Mouse (Mus musculus) stomach, embryonic 14.5 days (tissue): ENCODE data around the gene Upp2. TPM values are rescaled to one million over a fixed set of nuclear protein-coding genes. Genes with fewer than 3 reads are reported as not detected.

Source experiments
- ATAC-seq: fragments of 200-750 bp; cut with Nextera tagmentation; 2 replicates; pipeline ENCODE4 v1.8.0; 2017; ENCODE audit warnings: low read depth, moderate TSS enrichment; ENCODE audit not compliant: insufficient number of reproducible peaks, insufficient read depth, low FRiP score
- H3K27ac ChIP-seq: fragments of 300-500 bp; sonication (generic); 2 replicates; pipeline ENCODE4 v1.5.1; 2014; ENCODE audit warnings: mild to moderate bottlenecking, low read length, moderate library complexity, mixed read lengths
- H3K27me3 ChIP-seq: fragments of 300-500 bp; sonication (generic); 2 replicates; pipeline ENCODE4 v1.6.1; 2014; ENCODE audit warnings: low read length, control low read depth, mixed read lengths; ENCODE audit not compliant: control insufficient read depth, insufficient read depth
- H3K36me3 ChIP-seq: fragments of 300-500 bp; sonication (generic); 2 replicates; pipeline ENCODE4 v1.6.1; 2014; ENCODE audit warnings: mild to moderate bottlenecking, control low read depth, low read length, moderate library complexity, mixed read lengths; ENCODE audit not compliant: control insufficient read depth, insufficient read depth
- H3K4me1 ChIP-seq: fragments of 300-500 bp; sonication (generic); 2 replicates; pipeline ENCODE4 v1.6.1; 2014; ENCODE audit warnings: low read length, control low read depth, mixed read lengths; ENCODE audit not compliant: control insufficient read depth, insufficient read depth
- H3K4me2 ChIP-seq: fragments of 300-500 bp; sonication (generic); replicated peaks from 2 replicates; pipeline ENCODE4 v1.6.1; 2014; ENCODE audit warnings: low read depth, low read length, control low read depth
- H3K4me3 ChIP-seq: fragments of 300-500 bp; sonication (generic); 2 replicates; pipeline ENCODE4 v1.5.1; 2014; ENCODE audit warnings: low read depth, low read length, control low read depth
- H3K9ac ChIP-seq: fragments of 300-500 bp; sonication (generic); replicated peaks from 2 replicates; pipeline ENCODE4 v1.6.1; 2014; ENCODE audit warnings: low read depth, mild to moderate bottlenecking, control low read depth, low read length, moderate library complexity, mixed read lengths
- H3K9me3 ChIP-seq: fragments of 300-500 bp; sonication (generic); 2 replicates; pipeline ENCODE4 v1.6.1; 2016; ENCODE audit warnings: low read depth, low read length, control low read depth; ENCODE audit not compliant: control insufficient read depth
- WGBS: fragments of 180-500 bp; shearing (Covaris S2); extraction: QIAGEN DNeasy Blood & Tissue Kit; methylation state at CpG from one replicate; pipeline ENCODE4 v1.1.7; 2014; 5-methylcytosine and 5-hydroxymethylcytosine counted together
- polyA plus RNA-seq: library from polyadenylated mRNA; unstranded; fragments of >200 nt; fragmentation: Nextera tagmentation; extraction: Ambion mirVana; gene quantifications from 2 replicates; pipeline ENCODE4 v1.2.1, GENCODE M21; 2014

Gene Upp2
- polyA plus RNA-seq, 1 experiment from 2014 or later: 9.2 TPM

GRCm38 (mm10) chr2:58603379-58603778 is 36.3 kb downstream of the Upp2 start:
- H3K4me1 ChIP-seq: no peaks in the 10 kb centered on the region
- no peak overlapping the region for H3K9ac ChIP-seq
- 90% methylated on average over 3 of the region's 3 CpGs for WGBS
- H3K27me3 ChIP-seq: no peaks in the 10 kb centered on the region
- H3K27ac ChIP-seq: no peak overlapping the region
- ATAC-seq: no peak
- no peak overlapping the region for H3K4me3 ChIP-seq
- H3K4me2 ChIP-seq: no peak overlapping the region
- no peaks in the 10 kb centered on the region for H3K36me3 ChIP-seq
- no peaks in the 10 kb centered on the region for H3K9me3 ChIP-seq

- H3K9ac ChIP-seq: no peak overlapping the region
- H3K27ac ChIP-seq: no peak overlapping the region
- H3K9me3 ChIP-seq: no peaks in the 10 kb centered on the region
- no peaks in the 10 kb centered on the region for H3K27me3 ChIP-seq
- no peak for ATAC-seq
- WGBS: 97% methylated on average over 3 of the region's 3 CpGs
- H3K4me2 ChIP-seq: no peak overlapping the region
- H3K36me3 ChIP-seq: no peaks in the 10 kb centered on the region
- H3K4me3 ChIP-seq: no peak overlapping the region
- no peaks in the 10 kb centered on the region for H3K4me1 ChIP-seq
These were observed 37.7 kb downstream of the Upp2 start for GRCm38 (mm10) chr2:58604791-58605190.

GRCm38 (mm10) chr2:58613720-58614119 is 46.6 kb downstream of the Upp2 start:
- H3K27me3 ChIP-seq: no peaks in the 10 kb centered on the region
- no peaks in the 10 kb centered on the region for H3K9me3 ChIP-seq
- no peak overlapping the region for H3K4me3 ChIP-seq
- no peak overlapping the region for H3K9ac ChIP-seq
- 74% methylated on average over 3 of the region's 3 CpGs for WGBS
- no peaks in the 10 kb centered on the region for H3K36me3 ChIP-seq
- no peak overlapping the region for H3K4me2 ChIP-seq
- no peak overlapping the region for H3K27ac ChIP-seq
- ATAC-seq: no peak
- no peaks in the 10 kb centered on the region for H3K4me1 ChIP-seq

- H3K36me3 ChIP-seq: no peaks in the 10 kb centered on the region
- H3K9ac ChIP-seq: no peak overlapping the region
- H3K9me3 ChIP-seq: no peaks in the 10 kb centered on the region
- H3K27me3 ChIP-seq: no peaks in the 10 kb centered on the region
- no peak overlapping the region for H3K27ac ChIP-seq
- H3K4me2 ChIP-seq: no peak overlapping the region
- no peak overlapping the region for H3K4me3 ChIP-seq
- no peak for ATAC-seq
- H3K4me1 ChIP-seq: no peaks in the 10 kb centered on the region
- WGBS: 96% methylated on average over 8 of the region's 8 CpGs
These were observed 47.8 kb downstream of the Upp2 start for GRCm38 (mm10) chr2:58614851-58615250.

- Histone ChIP-seq H3K36me3 (no peaks in the 10 kb centered on the region), H3K9me3 (no peaks in the 10 kb centered on the region), H3K4me2 (no peak overlapping the region), H3K27me3 (no peaks in the 10 kb centered on the region), H3K4me1 (no peaks in the 10 kb centered on the region), H3K27ac (no peak overlapping the region), H3K4me3 (no peak overlapping the region), H3K9ac (no peak overlapping the region)
- no peak for ATAC-seq
- WGBS: 94% methylated on average over 5 of the region's 5 CpGs
These were observed 48.7 kb downstream of the Upp2 start for GRCm38 (mm10) chr2:58615766-58616165.

GRCm38 (mm10) chr2:58625186-58625585 is 58.1 kb downstream of the Upp2 start:
- no peaks in the 10 kb centered on the region for H3K36me3 ChIP-seq
- H3K4me3 ChIP-seq: no peak overlapping the region
- no peaks in the 10 kb centered on the region for H3K27me3 ChIP-seq
- H3K27ac ChIP-seq: no peak overlapping the region
- WGBS: 80% methylated on average over 12 of the region's 12 CpGs
- H3K4me2 ChIP-seq: no peak overlapping the region
- no peak overlapping the region for H3K9ac ChIP-seq
- no peaks in the 10 kb centered on the region for H3K4me1 ChIP-seq
- H3K9me3 ChIP-seq: no peaks in the 10 kb centered on the region
- ATAC-seq: no peak

- Histone ChIP-seq H3K4me2 (no peak overlapping the region), H3K4me1 (no peaks in the 10 kb centered on the region), H3K9ac (no peak overlapping the region), H3K27me3 (no peaks in the 10 kb centered on the region), H3K4me3 (no peak overlapping the region), H3K36me3 (no peaks in the 10 kb centered on the region), H3K27ac (no peak overlapping the region), H3K9me3 (no peaks in the 10 kb centered on the region)
- no peak for ATAC-seq
- WGBS: 44% methylated on average over 2 of the region's 2 CpGs
These were observed 58.6 kb downstream of the Upp2 start for GRCm38 (mm10) chr2:58625681-58626080.

- Histone ChIP-seq H3K4me2 (no peak overlapping the region), H3K9me3 (no peaks in the 10 kb centered on the region), H3K4me3 (no peak overlapping the region), H3K9ac (no peak overlapping the region), H3K27me3 (no peaks in the 10 kb centered on the region), H3K36me3 (no peaks in the 10 kb centered on the region), H3K27ac (no peak overlapping the region), H3K4me1 (no peaks in the 10 kb centered on the region)
- WGBS: 36% methylated on average over 8 of the region's 8 CpGs
- no peak for ATAC-seq
These were observed 59.2 kb downstream of the Upp2 start for GRCm38 (mm10) chr2:58626136-58626769.

GRCm38 (mm10) chr2:58627981-58628380 is 60.9 kb downstream of the Upp2 start:
- no peaks in the 10 kb centered on the region for H3K9me3 ChIP-seq
- 36% methylated on average over 2 of the region's 2 CpGs for WGBS
- H3K36me3 ChIP-seq: no peaks in the 10 kb centered on the region
- no peak overlapping the region for H3K27ac ChIP-seq
- no peak overlapping the region for H3K4me3 ChIP-seq
- H3K27me3 ChIP-seq: no peaks in the 10 kb centered on the region
- H3K9ac ChIP-seq: no peak overlapping the region
- no peak for ATAC-seq
- H3K4me1 ChIP-seq: no peaks in the 10 kb centered on the region
- no peak overlapping the region for H3K4me2 ChIP-seq
